Mouse (Mus musculus) hindbrain, embryonic 11.5 days (tissue): Measurements from ENCODE around the gene Minos1. TPM values are rescaled to one million over a fixed set of nuclear protein-coding genes. Genes with fewer than 3 reads are reported as not detected.
A peak's percentile ranks its signal among the peaks of the same experiment; 100 is the strongest.

Experiments used
- ATAC-seq: fragments of 200-750 bp; cut with Nextera tagmentation; 2 replicates; pipeline ENCODE4 v1.8.0; 2017; ENCODE audit warnings: mild to moderate bottlenecking, moderate TSS enrichment, moderate library complexity; ENCODE audit not compliant: low FRiP score
- DNase-seq: peaks from one replicate; pipeline ENCODE4 v3.0.0-alpha.2; 2015; ENCODE audit warnings: low spot score
- H3K27ac ChIP-seq: fragments of 300-500 bp; sonication (generic); 2 replicates; pipeline ENCODE4 v1.5.1; 2014; ENCODE audit warnings: mild to moderate bottlenecking, low read depth, low read length
- H3K27me3 ChIP-seq: fragments of 300-500 bp; sonication (generic); 2 replicates; pipeline ENCODE4 v1.6.1; 2014; ENCODE audit warnings: mild to moderate bottlenecking, low read length, moderate library complexity, mixed read lengths; ENCODE audit not compliant: control insufficient read depth, insufficient read depth
- H3K36me3 ChIP-seq: fragments of 300-500 bp; sonication (generic); 2 replicates; pipeline ENCODE4 v1.6.1; 2014; ENCODE audit warnings: mild to moderate bottlenecking, low read length, moderate library complexity, mixed read lengths; ENCODE audit not compliant: control insufficient read depth, insufficient read depth
- H3K4me1 ChIP-seq: fragments of 300-500 bp; sonication (generic); replicated peaks from 2 replicates; pipeline ENCODE4 v1.6.1; 2014; ENCODE audit warnings: low read length, mixed read lengths; ENCODE audit not compliant: control insufficient read depth, insufficient read depth
- H3K4me2 ChIP-seq: fragments of 300-500 bp; sonication (generic); replicated peaks from 2 replicates; pipeline ENCODE4 v1.6.1; 2014; ENCODE audit warnings: mild to moderate bottlenecking, low read depth, low read length
- H3K4me3 ChIP-seq: fragments of 300-500 bp; sonication (generic); 2 replicates; pipeline ENCODE4 v1.5.1; 2014; ENCODE audit warnings: low read depth, low read length
- H3K9ac ChIP-seq: fragments of 300-500 bp; sonication (generic); 2 replicates; pipeline ENCODE4 v1.6.1; 2014; ENCODE audit warnings: low read depth, low read length
- H3K9me3 ChIP-seq: fragments of 300-500 bp; sonication (generic); 2 replicates; pipeline ENCODE4 v1.6.1; 2016; ENCODE audit warnings: low read length; ENCODE audit not compliant: control insufficient read depth
- WGBS: fragments of 180-500 bp; shearing (Covaris S2); extraction: QIAGEN DNeasy Blood & Tissue Kit; methylation state at CpG from one replicate; pipeline ENCODE4 v1.1.7; 2014; 5-methylcytosine and 5-hydroxymethylcytosine counted together
- polyA plus RNA-seq: library from polyadenylated mRNA; unstranded; fragments of >200 nt; fragmentation: Nextera tagmentation; extraction: Ambion mirVana; gene quantifications from 2 replicates; pipeline ENCODE4 v1.2.1, GENCODE M21; 2014

The Minos1 gene
- polyA plus RNA-seq, 1 experiment from 2014 or later = 399 TPM

DNA sequence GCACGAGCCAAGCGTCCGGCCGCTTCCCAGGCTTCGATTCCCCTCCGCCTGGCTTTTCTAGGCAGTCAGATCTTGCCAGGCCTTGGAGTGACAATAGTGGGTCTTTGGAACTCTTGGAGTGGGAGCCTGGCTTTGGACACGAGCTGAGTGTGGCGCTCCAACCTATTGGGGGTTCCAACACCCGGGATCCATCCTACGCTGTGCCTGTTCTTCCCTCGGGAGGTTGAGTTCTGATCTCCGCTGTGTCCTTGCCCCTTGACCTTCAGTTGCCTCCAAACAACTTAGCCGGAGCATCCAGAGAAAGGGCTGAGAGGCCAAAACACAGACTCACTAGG is 37.8 kb downstream of the Minos1 start:
- no peak for ATAC-seq
- Histone ChIP-seq H3K4me1 (peaks cover 17% of the 10 kb centered on the region), H3K27me3 (peaks cover 34% of the 10 kb centered on the region), H3K9me3 (no peaks in the 10 kb centered on the region), H3K4me3 (peak overlapping the region; percentile 52), H3K4me2 (peak overlapping the region; percentile 90), H3K36me3 (no peaks in the 10 kb centered on the region), H3K9ac (no peak overlapping the region; the same call in 1 of the 2 replicates), H3K27ac (no peak overlapping the region)
- DNase-seq = no peak
- 16% methylated on average over 13 of the region's 13 CpGs for WGBS

DNA sequence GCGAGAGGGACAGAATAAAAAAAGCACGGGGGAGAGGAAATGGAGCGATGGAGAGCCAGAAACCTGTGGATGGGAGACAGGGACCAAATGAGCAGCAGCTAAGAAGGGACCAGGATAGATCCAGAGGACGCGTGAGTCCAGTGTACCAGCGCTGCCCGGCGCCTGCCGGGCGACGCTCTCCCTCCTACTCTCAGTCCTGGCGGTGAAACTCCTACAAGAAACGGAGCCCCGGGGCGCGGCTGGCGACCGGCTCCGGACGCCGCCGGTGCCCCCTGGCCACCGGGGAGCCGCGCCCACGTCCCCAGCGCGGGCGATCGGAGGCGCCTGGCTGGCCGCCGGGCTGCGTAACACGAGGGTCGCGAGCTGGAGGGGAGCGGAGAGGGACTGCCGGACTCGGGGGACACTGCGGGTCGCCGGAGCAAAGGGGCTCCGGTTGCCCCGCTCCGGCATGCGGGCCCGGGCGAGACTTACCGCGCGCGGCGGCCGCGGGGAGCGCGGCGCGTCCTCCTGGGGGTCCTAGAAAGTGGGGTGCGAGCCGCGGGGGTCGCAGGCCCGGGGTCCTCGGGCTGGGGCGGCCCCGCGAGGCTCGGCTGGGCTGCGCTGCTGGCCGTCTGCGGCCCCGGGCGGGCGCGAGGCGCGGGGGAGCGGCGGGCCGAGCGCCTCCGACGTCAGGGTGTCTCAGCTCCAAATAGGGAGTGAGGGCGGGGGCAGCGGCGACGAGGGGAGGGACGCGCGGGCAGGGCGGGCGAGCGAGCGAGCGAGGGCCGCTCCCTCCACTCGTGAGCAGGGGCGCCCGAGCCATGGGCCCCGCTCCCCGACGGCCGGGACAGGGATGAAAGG is 38.3 kb downstream of the Minos1 start, which contains the start of gene Nbl1:
Nbl1 (minus strand) TSS at position 638 of the 840 bp plus-strand sequence.
- Histone ChIP-seq H3K4me2 (peak within 1 kb of the TSS; percentile 90), H3K4me3 (peak within 1 kb of the TSS; percentile 52), H3K9ac (peak within 1 kb of the TSS; percentile 61; the same call in 1 of the 2 replicates), H3K36me3 (no peaks in the 10 kb centered on the region), H3K9me3 (no peaks in the 10 kb centered on the region), H3K27ac (no peak within 1 kb of the TSS), H3K27me3 (peaks cover 34% of the 10 kb centered on the region), H3K4me1 (peaks cover 17% of the 10 kb centered on the region)
- WGBS = under 1% methylated on average over 63 of the region's 105 CpGs
- DNase-seq (peak; percentile 57), ATAC-seq (peak; percentile 25; the same call in 1 of the 2 replicates)

GRCm38 (mm10) chr4:139091478-139092355 is 39.2 kb downstream of the Minos1 start:
- Histone ChIP-seq H3K9me3 (no peaks in the 10 kb centered on the region), H3K4me1 (peaks cover 17% of the 10 kb centered on the region), H3K9ac (peak overlapping the region; percentile 41; the same call in 1 of the 2 replicates), H3K4me2 (peak overlapping the region; percentile 90), H3K27me3 (peaks cover 34% of the 10 kb centered on the region), H3K36me3 (no peaks in the 10 kb centered on the region), H3K4me3 (peak overlapping the region; percentile 52), H3K27ac (no peak overlapping the region)
- peak; percentile 67 for ATAC-seq
- 2% methylated on average over 27 of the region's 28 CpGs for WGBS
- DNase-seq = peak; percentile 60

DNA sequence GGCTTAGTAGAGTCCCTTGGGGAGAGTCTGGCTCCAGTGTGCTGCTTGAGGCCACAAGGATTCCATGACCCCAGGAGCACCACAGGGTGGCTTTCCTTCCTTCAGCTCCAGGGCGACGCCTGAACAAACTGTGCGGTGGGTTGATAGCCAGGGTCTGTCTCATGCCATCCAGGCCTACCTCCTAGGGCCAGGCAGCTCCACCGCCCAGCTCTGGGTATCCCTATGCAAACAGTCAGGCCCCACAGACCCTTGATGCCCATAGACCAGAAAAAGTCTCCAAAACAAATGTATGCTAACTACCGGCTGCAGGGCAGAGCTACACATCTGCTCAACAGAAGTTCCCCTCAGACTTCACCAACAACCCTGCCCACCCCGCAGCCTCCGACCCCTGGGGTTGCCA is 39.8 kb downstream of the Minos1 start:
- Histone ChIP-seq H3K27me3 (peaks cover 34% of the 10 kb centered on the region), H3K36me3 (no peaks in the 10 kb centered on the region), H3K4me1 (peaks cover 17% of the 10 kb centered on the region), H3K4me3 (no peak overlapping the region), H3K27ac (no peak overlapping the region), H3K4me2 (no peak overlapping the region), H3K9ac (no peak overlapping the region), H3K9me3 (no peaks in the 10 kb centered on the region)
- WGBS = 27% methylated on average over 7 of the region's 7 CpGs
- ATAC-seq = no peak
- no peak for DNase-seq

DNA sequence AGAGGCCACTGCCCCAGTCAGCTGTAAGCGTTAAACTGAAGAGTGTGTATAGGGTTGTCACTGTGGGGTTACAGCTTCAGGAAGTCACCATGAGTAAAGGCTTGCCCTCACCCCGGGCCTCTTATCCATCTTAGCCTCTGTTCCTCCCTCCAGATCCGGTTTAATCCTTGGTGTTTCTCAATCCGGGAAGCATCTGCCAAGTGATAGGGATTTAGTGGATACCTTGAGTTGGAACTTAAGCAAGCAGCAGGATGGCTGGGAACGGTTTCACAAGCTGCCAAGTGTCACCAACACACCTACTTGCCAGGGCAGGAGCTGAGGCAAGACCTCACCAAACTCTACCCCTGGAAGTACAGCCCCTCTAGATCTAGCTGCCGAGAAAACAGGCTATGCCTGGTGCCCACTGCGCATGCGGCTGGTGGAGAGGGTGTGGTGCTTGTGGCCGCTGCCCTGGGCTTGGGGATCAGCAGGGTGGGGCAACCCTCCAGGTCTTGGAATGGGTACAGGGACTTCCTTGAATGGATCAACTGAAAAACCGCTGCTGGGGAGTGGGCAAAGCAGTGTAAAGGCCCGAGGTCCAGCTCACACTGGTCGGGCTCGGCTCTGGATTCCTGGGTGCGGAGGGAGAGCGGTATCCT is 40.5 kb downstream of the Minos1 start:
- DNase-seq = no peak
- no peak for ATAC-seq
- no peak overlapping the region for H3K4me2 ChIP-seq
- H3K27me3 ChIP-seq = peaks cover 34% of the 10 kb centered on the region
- H3K4me1 ChIP-seq = peaks cover 17% of the 10 kb centered on the region
- H3K27ac ChIP-seq = no peak overlapping the region
- H3K36me3 ChIP-seq = no peaks in the 10 kb centered on the region
- 67% methylated on average over 15 of the region's 15 CpGs for WGBS
- H3K4me3 ChIP-seq = no peak overlapping the region
- no peak overlapping the region for H3K9ac ChIP-seq
- no peaks in the 10 kb centered on the region for H3K9me3 ChIP-seq

DNA sequence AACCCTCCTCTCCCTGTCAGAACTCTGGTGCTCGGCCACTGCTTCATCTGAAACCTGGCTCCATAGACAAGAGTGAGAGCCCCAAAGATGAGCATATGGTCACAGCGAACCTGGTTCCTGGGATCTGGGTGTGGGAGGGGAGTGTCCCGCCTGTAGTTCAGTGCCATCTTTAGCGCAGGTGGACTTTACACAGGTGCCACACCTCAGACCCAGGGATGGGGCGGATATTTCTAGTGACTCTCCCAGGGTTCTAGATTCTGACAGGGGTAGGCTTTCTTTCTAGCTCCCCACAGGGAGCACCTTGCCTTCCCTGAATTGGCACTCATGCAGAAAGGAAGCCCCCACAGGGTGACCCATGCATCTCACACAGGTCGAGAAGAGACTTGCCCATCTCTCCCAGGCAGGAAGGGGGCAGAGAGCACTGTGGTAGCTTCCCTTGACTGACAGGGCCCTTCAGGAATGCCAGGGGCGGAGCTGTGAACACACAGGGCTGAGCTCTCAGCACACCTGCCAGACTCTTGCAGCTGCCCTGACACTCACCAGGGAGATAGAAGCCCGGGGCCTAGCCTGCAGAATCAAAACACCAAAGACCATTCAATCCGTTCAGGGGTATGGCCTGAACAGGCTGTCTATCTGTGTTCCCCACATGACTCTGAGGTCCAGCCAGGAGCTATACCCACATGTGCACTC is 41.8 kb downstream of the Minos1 start:
- H3K4me1 ChIP-seq = peaks cover 17% of the 10 kb centered on the region
- H3K9me3 ChIP-seq = no peaks in the 10 kb centered on the region
- 63% methylated on average over 9 of the region's 9 CpGs for WGBS
- H3K36me3 ChIP-seq = no peaks in the 10 kb centered on the region
- H3K9ac ChIP-seq = no peak overlapping the region
- no peak overlapping the region for H3K4me2 ChIP-seq
- no peak overlapping the region for H3K27ac ChIP-seq
- DNase-seq = no peak
- no peak overlapping the region for H3K4me3 ChIP-seq
- ATAC-seq = no peak
- H3K27me3 ChIP-seq = peaks cover 36% of the 10 kb centered on the region

DNA sequence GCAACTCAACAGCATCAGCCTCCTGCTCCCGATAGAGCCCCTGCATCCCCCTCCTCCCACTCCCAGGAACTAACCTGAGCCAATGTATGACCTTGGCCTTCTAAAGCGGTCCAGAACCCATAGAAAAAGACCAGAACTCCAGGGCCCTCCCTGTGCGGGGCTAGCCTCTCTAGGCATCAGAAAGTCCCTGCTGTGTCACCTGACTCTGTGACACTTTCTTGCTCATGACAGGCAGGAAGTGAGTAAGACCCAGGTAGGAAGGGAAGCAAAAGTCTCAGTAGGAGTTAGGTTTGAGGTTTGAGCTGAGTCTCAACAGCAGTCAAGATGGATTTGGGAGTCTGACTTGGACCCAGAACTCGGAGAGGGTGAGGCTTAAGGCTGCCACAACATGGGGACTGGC is 43.9 kb downstream of the Minos1 start:
- Histone ChIP-seq H3K4me2 (no peak overlapping the region), H3K27ac (no peak overlapping the region)

DNA sequence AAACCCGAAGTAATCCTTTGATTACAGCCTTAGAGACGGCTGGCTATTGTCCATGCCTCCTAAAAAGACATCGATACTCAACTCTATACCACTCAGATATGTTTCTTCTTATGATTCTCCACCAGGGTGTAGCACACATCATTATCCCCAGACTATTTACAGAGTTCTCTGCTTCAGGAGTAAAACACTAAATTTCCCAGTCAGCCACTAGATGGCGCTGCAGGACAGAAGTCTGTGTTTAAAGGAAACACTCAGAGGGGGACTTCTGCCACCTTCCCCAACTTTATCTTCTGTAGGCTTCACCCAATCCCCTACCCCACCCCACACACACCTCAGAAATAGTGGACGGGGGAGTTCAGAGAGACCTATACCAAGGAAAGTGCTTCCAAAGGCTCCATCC is 44.9 kb downstream of the Minos1 start:
- DNase-seq (peak; percentile 91), ATAC-seq (no peak)
- Histone ChIP-seq H3K4me2 (no peak overlapping the region), H3K4me1 (peaks cover 6% of the 10 kb centered on the region; the same call in 1 of the 2 replicates), H3K27me3 (peaks cover 8% of the 10 kb centered on the region), H3K36me3 (no peaks in the 10 kb centered on the region), H3K9ac (no peak overlapping the region), H3K4me3 (no peak overlapping the region), H3K27ac (no peak overlapping the region), H3K9me3 (no peaks in the 10 kb centered on the region)
- WGBS = 28% methylated on average over 5 of the region's 5 CpGs

More for the DNA sequence above, 43.9 kb downstream of the Minos1 start:
- H3K9me3 ChIP-seq = no peaks in the 10 kb centered on the region
- ATAC-seq (no peak), DNase-seq (no peak)
- H3K36me3 ChIP-seq = no peaks in the 10 kb centered on the region
- WGBS = 64% methylated on average over 4 of the region's 4 CpGs
- no peak overlapping the region for H3K4me3 ChIP-seq
- H3K27me3 ChIP-seq = peaks cover 16% of the 10 kb centered on the region
- peaks cover 12% of the 10 kb centered on the region; the same call in 1 of the 2 replicates for H3K4me1 ChIP-seq
- no peak overlapping the region for H3K9ac ChIP-seq
